Mouse (Mus musculus): ENCODE measurements around the gene Acvr1. TPM values are rescaled to one million over a fixed set of nuclear protein-coding genes. Genes with fewer than 3 reads are reported as not detected.

Gene Acvr1
- polyA plus RNA-seq, 1 experiment from 2014 or later = 8.0 TPM

GRCm38 (mm10) chr2:58417684-58418083 lies 149.3 kb downstream of the Acvr1 start:
- ATAC-seq (replicated peaks; ENCODE audit: low FRiP score, low TSS enrichment, low read depth) = no peak

GRCm38 (mm10) chr2:58415037-58415436 lies 151.9 kb downstream of the Acvr1 start:
- no peak for ATAC-seq (replicated peaks; ENCODE audit: low FRiP score, low TSS enrichment, low read depth)
- Histone ChIP-seq H3K9me3 (ENCODE audit: control insufficient read depth, low read length) (no peaks in the 10 kb centered on the region), H3K9ac (ENCODE audit: low read length) (no peak overlapping the region), H3K4me2 (ENCODE audit: low read length) (no peak overlapping the region), H3K4me1 (replicated peaks; ENCODE audit: control insufficient read depth, insufficient read depth, low read length) (no peaks in the 10 kb centered on the region), H3K4me3 (ENCODE audit: low read depth, low read length) (no peak overlapping the region), H3K27me3 (replicated peaks; ENCODE audit: control insufficient read depth, insufficient read depth, low read length) (no peaks in the 10 kb centered on the region), H3K36me3 (ENCODE audit: control insufficient read depth, insufficient read depth, low read length) (no peaks in the 10 kb centered on the region), H3K27ac (ENCODE audit: low read depth) (no peak overlapping the region)
- no peak for DNase-seq (ENCODE audit: low spot score)

More at GRCm38 (mm10) chr2:58417684-58418083, 149.3 kb downstream of the Acvr1 start:
- 82% methylated on average over 9 of the region's 9 CpGs for WGBS
- H3K36me3 ChIP-seq (ENCODE audit: control insufficient read depth, insufficient read depth, low read length) = no peaks in the 10 kb centered on the region
- H3K9me3 ChIP-seq (ENCODE audit: control insufficient read depth, low read length) = no peaks in the 10 kb centered on the region
- no peak for DNase-seq (ENCODE audit: low spot score)
- H3K4me2 ChIP-seq (ENCODE audit: low read length) = no peak overlapping the region
- H3K9ac ChIP-seq (ENCODE audit: low read length) = no peak overlapping the region
- no peak overlapping the region for H3K4me3 ChIP-seq (ENCODE audit: low read depth, low read length)
- no peaks in the 10 kb centered on the region for H3K4me1 ChIP-seq (replicated peaks; ENCODE audit: control insufficient read depth, insufficient read depth, low read length)
- no peaks in the 10 kb centered on the region for H3K27me3 ChIP-seq (replicated peaks; ENCODE audit: control insufficient read depth, insufficient read depth, low read length)
- no peak overlapping the region for H3K27ac ChIP-seq (ENCODE audit: low read depth)

- H3K9me3 ChIP-seq (ENCODE audit: control insufficient read depth, low read length) = no peaks in the 10 kb centered on the region
- no peak overlapping the region for H3K9ac ChIP-seq (ENCODE audit: low read length)
- H3K36me3 ChIP-seq (ENCODE audit: control insufficient read depth, insufficient read depth, low read length) = no peaks in the 10 kb centered on the region
- ATAC-seq (replicated peaks; ENCODE audit: low FRiP score, low TSS enrichment, low read depth) (no peak), DNase-seq (ENCODE audit: low spot score) (no peak)
- 69% methylated on average over 5 of the region's 5 CpGs for WGBS
- no peak overlapping the region for H3K4me2 ChIP-seq (ENCODE audit: low read length)
- no peaks in the 10 kb centered on the region for H3K4me1 ChIP-seq (replicated peaks; ENCODE audit: control insufficient read depth, insufficient read depth, low read length)
- H3K27ac ChIP-seq (ENCODE audit: low read depth) = no peak overlapping the region
- H3K27me3 ChIP-seq (replicated peaks; ENCODE audit: control insufficient read depth, insufficient read depth, low read length) = no peaks in the 10 kb centered on the region
- no peak overlapping the region for H3K4me3 ChIP-seq (ENCODE audit: low read depth, low read length)
These were observed 157.9 kb downstream of the Acvr1 start for GRCm38 (mm10) chr2:58408926-58409634.

GRCm38 (mm10) chr2:58403481-58403880 lies 163.5 kb downstream of the Acvr1 start:
- 91% methylated on average over 2 of the region's 2 CpGs for WGBS

GRCm38 (mm10) chr2:58388601-58389000 lies 178.4 kb downstream of the Acvr1 start:
- Histone ChIP-seq H3K4me1 (replicated peaks; ENCODE audit: control insufficient read depth, insufficient read depth, low read length) (no peaks in the 10 kb centered on the region), H3K36me3 (ENCODE audit: control insufficient read depth, insufficient read depth, low read length) (no peaks in the 10 kb centered on the region), H3K27me3 (replicated peaks; ENCODE audit: control insufficient read depth, insufficient read depth, low read length) (no peaks in the 10 kb centered on the region), H3K27ac (ENCODE audit: low read depth) (no peak overlapping the region), H3K9me3 (ENCODE audit: control insufficient read depth, low read length) (no peaks in the 10 kb centered on the region), H3K4me3 (ENCODE audit: low read depth, low read length) (no peak overlapping the region), H3K4me2 (ENCODE audit: low read length) (no peak overlapping the region), H3K9ac (ENCODE audit: low read length) (no peak overlapping the region)
- ATAC-seq (replicated peaks; ENCODE audit: low FRiP score, low TSS enrichment, low read depth) (no peak), DNase-seq (ENCODE audit: low spot score) (no peak)
- WGBS = 80% methylated on average over 7 of the region's 7 CpGs

More at GRCm38 (mm10) chr2:58403481-58403880, 163.5 kb downstream of the Acvr1 start:
- no peak for DNase-seq (ENCODE audit: low spot score)
- Histone ChIP-seq H3K36me3 (ENCODE audit: control insufficient read depth, insufficient read depth, low read length) (no peaks in the 10 kb centered on the region), H3K4me2 (ENCODE audit: low read length) (no peak overlapping the region), H3K9me3 (ENCODE audit: control insufficient read depth, low read length) (no peaks in the 10 kb centered on the region), H3K27ac (ENCODE audit: low read depth) (no peak overlapping the region), H3K9ac (ENCODE audit: low read length) (no peak overlapping the region), H3K4me3 (ENCODE audit: low read depth, low read length) (no peak overlapping the region), H3K4me1 (replicated peaks; ENCODE audit: control insufficient read depth, insufficient read depth, low read length) (no peaks in the 10 kb centered on the region), H3K27me3 (replicated peaks; ENCODE audit: control insufficient read depth, insufficient read depth, low read length) (no peaks in the 10 kb centered on the region)
- no peak for ATAC-seq (replicated peaks; ENCODE audit: low FRiP score, low TSS enrichment, low read depth)

- Histone ChIP-seq H3K4me2 (ENCODE audit: low read length) (no peak overlapping the region), H3K9me3 (ENCODE audit: control insufficient read depth, low read length) (no peaks in the 10 kb centered on the region), H3K4me1 (replicated peaks; ENCODE audit: control insufficient read depth, insufficient read depth, low read length) (no peaks in the 10 kb centered on the region), H3K27me3 (replicated peaks; ENCODE audit: control insufficient read depth, insufficient read depth, low read length) (no peaks in the 10 kb centered on the region), H3K36me3 (ENCODE audit: control insufficient read depth, insufficient read depth, low read length) (no peaks in the 10 kb centered on the region), H3K4me3 (ENCODE audit: low read depth, low read length) (no peak overlapping the region), H3K27ac (ENCODE audit: low read depth) (no peak overlapping the region), H3K9ac (ENCODE audit: low read length) (no peak overlapping the region)
- ATAC-seq (replicated peaks; ENCODE audit: low FRiP score, low TSS enrichment, low read depth) (no peak), DNase-seq (ENCODE audit: low spot score) (no peak)
- WGBS = 71% methylated on average over 5 of the region's 5 CpGs
These were observed 186.9 kb downstream of the Acvr1 start for GRCm38 (mm10) chr2:58380020-58380419.

GRCm38 (mm10) chr2:58379475-58379874 lies 187.5 kb downstream of the Acvr1 start:
- H3K36me3 ChIP-seq (ENCODE audit: control insufficient read depth, insufficient read depth, low read length) = no peaks in the 10 kb centered on the region
- no peaks in the 10 kb centered on the region for H3K27me3 ChIP-seq (replicated peaks; ENCODE audit: control insufficient read depth, insufficient read depth, low read length)
- H3K27ac ChIP-seq (ENCODE audit: low read depth) = no peak overlapping the region
- no peaks in the 10 kb centered on the region for H3K4me1 ChIP-seq (replicated peaks; ENCODE audit: control insufficient read depth, insufficient read depth, low read length)
- 67% methylated on average over 1 of the region's 1 CpGs for WGBS
- ATAC-seq (replicated peaks; ENCODE audit: low FRiP score, low TSS enrichment, low read depth) (no peak), DNase-seq (ENCODE audit: low spot score) (no peak)
- no peak overlapping the region for H3K4me3 ChIP-seq (ENCODE audit: low read depth, low read length)
- no peak overlapping the region for H3K9ac ChIP-seq (ENCODE audit: low read length)
- H3K9me3 ChIP-seq (ENCODE audit: control insufficient read depth, low read length) = 0 out of 2 replicates have a peak, but pooled peaks cover 3% of the 10 kb centered on the region
- H3K4me2 ChIP-seq (ENCODE audit: low read length) = no peak overlapping the region

GRCm38 (mm10) chr2:58377417-58378130 lies 189.4 kb downstream of the Acvr1 start:
- DNase-seq (ENCODE audit: low spot score) (no peak), ATAC-seq (replicated peaks; ENCODE audit: low FRiP score, low TSS enrichment, low read depth) (no peak)

More at GRCm38 (mm10) chr2:58377417-58378130, 189.4 kb downstream of the Acvr1 start:
- Histone ChIP-seq H3K27me3 (replicated peaks; ENCODE audit: control insufficient read depth, insufficient read depth, low read length) (no peaks in the 10 kb centered on the region), H3K4me1 (replicated peaks; ENCODE audit: control insufficient read depth, insufficient read depth, low read length) (no peaks in the 10 kb centered on the region), H3K4me2 (ENCODE audit: low read length) (no peak overlapping the region), H3K4me3 (ENCODE audit: low read depth, low read length) (no peak overlapping the region), H3K9ac (ENCODE audit: low read length) (no peak overlapping the region), H3K36me3 (ENCODE audit: control insufficient read depth, insufficient read depth, low read length) (no peaks in the 10 kb centered on the region), H3K9me3 (ENCODE audit: control insufficient read depth, low read length) (0 out of 2 replicates have a peak, but pooled peaks cover 4% of the 10 kb centered on the region), H3K27ac (ENCODE audit: low read depth) (no peak overlapping the region)
- whole genome bisulfite sequencing = 62% methylated on average over 9 of the region's 9 CpGs

Measured in intestine, embryonic 14.5 days (tissue).